Mouse (Mus musculus): ENCODE data around the gene Sema3g. TPM values are rescaled to one million over a fixed set of nuclear protein-coding genes. Genes with fewer than 3 reads are reported as not detected.
A peak's percentile ranks its signal among the peaks of the same experiment; 100 is the strongest.

Sema3g gene
- polyA plus RNA-seq, 1 experiment = 38.8 TPM

DNA sequence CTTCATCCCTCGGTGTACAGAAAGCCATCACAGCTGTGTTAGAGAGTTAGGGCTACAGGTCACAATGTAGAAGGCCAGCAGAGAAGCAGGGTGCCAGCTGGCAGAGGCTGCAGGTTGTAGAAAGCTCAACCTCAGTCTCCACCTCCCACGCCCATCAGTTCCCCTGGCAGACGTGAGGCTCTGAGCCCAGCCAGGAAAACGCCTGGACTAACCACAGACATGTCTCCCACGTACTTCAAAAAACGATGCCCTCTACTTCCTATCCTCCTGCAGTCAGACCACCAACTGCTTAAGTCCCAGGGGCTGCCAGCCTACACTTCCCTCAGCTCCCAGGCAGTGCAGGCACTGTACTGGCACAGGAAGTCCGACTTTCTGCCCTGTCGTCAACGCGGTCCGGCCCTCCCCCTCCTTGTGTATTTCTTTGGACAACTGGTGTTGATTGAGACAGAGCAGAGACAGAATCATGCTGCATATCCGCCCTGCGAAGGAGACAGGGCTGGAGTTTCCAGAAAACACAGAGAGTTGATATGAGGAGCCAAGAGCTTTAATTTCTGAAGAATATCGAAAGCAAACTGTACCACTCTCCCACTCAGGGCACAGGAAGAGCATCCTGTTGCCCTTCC is 22.7 kb upstream of the Sema3g start:
- peak; percentile 87 for DNase-seq
- WGBS = 35% methylated on average over 14 of the region's 14 CpGs

DNA sequence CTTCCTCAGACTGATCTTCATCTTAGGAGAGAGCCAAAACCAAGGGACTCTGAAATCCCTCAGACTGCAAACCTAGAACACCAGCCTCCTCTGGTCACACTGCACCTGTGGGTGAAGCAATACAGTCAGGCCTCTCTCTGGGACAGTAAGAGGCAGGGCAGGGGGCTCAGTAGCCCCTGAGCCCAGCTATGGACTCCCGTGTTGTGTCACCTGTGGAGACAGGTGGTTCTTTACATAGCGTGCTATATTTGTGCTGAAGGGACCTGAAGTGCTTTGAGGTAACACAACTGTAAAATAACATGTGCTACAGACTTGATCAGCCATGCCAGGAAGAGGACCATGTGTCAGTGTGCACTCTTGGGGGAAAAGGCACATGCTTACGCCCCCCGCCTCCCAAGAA is 22.1 kb upstream of the Sema3g start:
- H3K27me3 ChIP-seq (replicated peaks; ENCODE audit: control insufficient read depth, insufficient read depth, low read length) = no peaks in the 10 kb centered on the region
- no peak for TF ChIP-seq POLR2A (IDR thresholded peaks at IDR 0.05; ENCODE audit: low read depth, low read length)
- no peak for TF ChIP-seq CTCF (conservative IDR thresholded peaks at IDR 0.05; ENCODE audit: insufficient read depth, insufficient read length, low read depth, low read length)
- H3K36me3 ChIP-seq (ENCODE audit: control insufficient read depth, insufficient read depth, low read length) = peaks cover 4% of the 10 kb centered on the region; the same call in 1 of the 2 replicates
- H3K4me3 ChIP-seq (ENCODE audit: insufficient read depth, low read depth, low read length) = no peak overlapping the region
- 84% methylated on average over 4 of the region's 4 CpGs for WGBS
- no peak for DNase-seq
- peaks cover 7% of the 10 kb centered on the region; the same call in 1 of the 2 replicates for H3K4me1 ChIP-seq (ENCODE audit: control insufficient read depth, insufficient read depth, low read length)
- H3K27ac ChIP-seq (ENCODE audit: insufficient read depth, low read depth, low read length) = peak overlapping the region; percentile 65; the same call in 1 of the 2 replicates

More for the DNA sequence above, 22.7 kb upstream of the Sema3g start:
- peaks cover 2% of the 10 kb centered on the region; the same call in 1 of the 2 replicates for H3K36me3 ChIP-seq (ENCODE audit: control insufficient read depth, insufficient read depth, low read length)
- peaks cover 7% of the 10 kb centered on the region; the same call in 1 of the 2 replicates for H3K4me1 ChIP-seq (ENCODE audit: control insufficient read depth, insufficient read depth, low read length)
- TF ChIP-seq POLR2A (IDR thresholded peaks at IDR 0.05; ENCODE audit: low read depth, low read length) = no peak
- TF ChIP-seq CTCF (conservative IDR thresholded peaks at IDR 0.05; ENCODE audit: insufficient read depth, insufficient read length, low read depth, low read length) = no peak
- H3K27ac ChIP-seq (ENCODE audit: insufficient read depth, low read depth, low read length) = peak overlapping the region; percentile 65
- H3K4me3 ChIP-seq (ENCODE audit: insufficient read depth, low read depth, low read length) = no peak overlapping the region
- H3K27me3 ChIP-seq (replicated peaks; ENCODE audit: control insufficient read depth, insufficient read depth, low read length) = no peaks in the 10 kb centered on the region

DNA sequence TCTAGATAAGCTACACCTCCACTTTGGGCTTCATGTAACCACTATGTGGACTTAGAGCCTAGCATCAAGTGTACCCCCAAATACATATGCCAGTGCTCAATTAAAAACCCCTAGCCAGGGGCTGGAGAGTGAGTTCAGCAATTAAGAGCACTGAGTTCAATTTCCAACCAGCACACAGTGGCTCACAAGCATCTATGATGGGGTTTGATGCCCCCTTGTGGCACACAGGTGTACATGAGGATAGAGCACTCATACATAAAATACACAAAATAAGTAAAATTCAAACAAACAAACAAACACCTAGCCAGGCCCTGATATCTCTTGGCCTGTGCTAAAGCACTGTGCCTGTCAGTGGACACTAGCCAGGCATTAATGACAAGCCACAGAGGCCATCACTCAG is 21.7 kb upstream of the Sema3g start:
- TF ChIP-seq CTCF (conservative IDR thresholded peaks at IDR 0.05; ENCODE audit: insufficient read depth, insufficient read length, low read depth, low read length) (peak; percentile 66), POLR2A (IDR thresholded peaks at IDR 0.05; ENCODE audit: low read depth, low read length) (no peak)
- H3K4me1 ChIP-seq (ENCODE audit: control insufficient read depth, insufficient read depth, low read length) = peaks cover 7% of the 10 kb centered on the region; the same call in 1 of the 2 replicates
- H3K36me3 ChIP-seq (ENCODE audit: control insufficient read depth, insufficient read depth, low read length) = peaks cover 5% of the 10 kb centered on the region; the same call in 1 of the 2 replicates
- no peak overlapping the region for H3K4me3 ChIP-seq (ENCODE audit: insufficient read depth, low read depth, low read length)
- no peak overlapping the region for H3K27ac ChIP-seq (ENCODE audit: insufficient read depth, low read depth, low read length)
- DNase-seq = peak; percentile 63
- no peaks in the 10 kb centered on the region for H3K27me3 ChIP-seq (replicated peaks; ENCODE audit: control insufficient read depth, insufficient read depth, low read length)

DNA sequence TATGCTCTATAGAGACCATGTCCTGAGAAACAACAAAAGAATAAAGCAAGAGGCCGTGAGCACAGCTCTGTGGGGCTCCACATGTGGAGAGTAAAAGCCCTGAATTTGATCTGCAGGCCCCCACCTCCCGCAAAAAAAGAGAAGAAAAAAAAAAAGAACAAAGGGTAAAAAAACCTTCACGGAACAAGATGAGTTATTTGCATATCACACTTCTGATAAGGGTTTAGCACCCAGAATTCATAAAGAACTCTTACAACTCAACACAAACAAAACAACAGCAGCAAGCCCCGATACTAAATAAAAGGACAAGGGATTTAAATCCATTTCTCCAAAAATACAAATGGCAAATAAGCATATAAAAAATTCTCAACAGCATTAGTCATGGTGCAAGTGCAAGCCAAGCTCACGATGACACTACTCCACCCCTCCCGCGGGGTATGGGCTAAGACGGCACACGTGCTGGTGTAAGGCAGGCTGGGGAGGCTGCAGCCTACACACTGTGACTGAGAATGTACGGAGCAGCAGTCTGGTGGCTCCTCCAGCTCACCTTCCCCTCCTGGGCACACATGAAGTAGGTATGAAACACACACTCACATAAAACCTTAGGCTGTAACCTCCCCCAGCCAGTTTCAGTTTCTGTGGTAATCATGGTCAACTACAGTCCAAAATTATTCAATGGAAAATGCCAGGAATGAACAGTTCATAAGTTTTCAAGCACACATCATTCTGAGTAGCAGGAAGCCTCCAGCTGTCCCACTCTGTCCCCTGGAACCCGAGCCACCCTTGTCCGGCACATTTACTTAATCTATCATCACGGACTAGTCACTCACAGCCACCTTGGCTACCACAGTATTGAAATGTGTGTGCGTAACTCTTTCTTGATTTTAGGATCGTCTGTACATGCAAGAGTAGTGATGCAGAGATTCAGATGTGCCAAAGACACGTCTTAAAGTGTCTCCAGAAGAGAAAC is 19.8 kb upstream of the Sema3g start:
- H3K27me3 ChIP-seq (replicated peaks; ENCODE audit: control insufficient read depth, insufficient read depth, low read length) = no peaks in the 10 kb centered on the region
- peak overlapping the region; percentile 9; the same call in 1 of the 2 replicates for H3K4me3 ChIP-seq (ENCODE audit: insufficient read depth, low read depth, low read length)
- H3K4me1 ChIP-seq (ENCODE audit: control insufficient read depth, insufficient read depth, low read length) = peaks cover 7% of the 10 kb centered on the region; the same call in 1 of the 2 replicates
- TF ChIP-seq POLR2A (IDR thresholded peaks at IDR 0.05; ENCODE audit: low read depth, low read length) (no peak), CTCF (conservative IDR thresholded peaks at IDR 0.05; ENCODE audit: insufficient read depth, insufficient read length, low read depth, low read length) (no peak)
- peaks cover 9% of the 10 kb centered on the region for H3K36me3 ChIP-seq (ENCODE audit: control insufficient read depth, insufficient read depth, low read length)
- 36% methylated on average over 16 of the region's 16 CpGs for WGBS
- H3K27ac ChIP-seq (ENCODE audit: insufficient read depth, low read depth, low read length) = peak overlapping the region; percentile 71; the same call in 1 of the 2 replicates
- peak; percentile 43 for DNase-seq

DNA sequence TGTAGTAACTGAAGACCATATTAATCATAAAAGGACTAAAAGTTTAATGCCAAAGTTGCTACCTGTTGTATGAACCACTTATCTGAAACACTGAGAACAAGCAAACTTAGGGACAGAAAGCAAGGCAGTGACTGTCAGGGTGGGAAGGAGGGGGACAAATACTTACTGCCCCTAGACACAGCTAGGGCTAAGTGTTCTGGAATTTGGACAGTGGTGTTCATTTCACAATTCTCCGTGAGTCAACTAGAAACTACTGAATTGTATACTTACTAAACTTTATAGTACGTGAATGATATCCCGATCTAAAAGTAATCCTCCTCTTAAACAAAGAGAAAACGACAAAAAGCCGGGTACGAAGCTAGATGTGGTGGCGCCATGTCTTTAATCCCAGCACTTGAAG is 18.1 kb upstream of the Sema3g start:
- no peak overlapping the region for H3K27ac ChIP-seq (ENCODE audit: insufficient read depth, low read depth, low read length)
- 87% methylated on average over 7 of the region's 7 CpGs for WGBS
- H3K4me3 ChIP-seq (ENCODE audit: insufficient read depth, low read depth, low read length) = no peak overlapping the region
- DNase-seq = no peak
- peaks cover 9% of the 10 kb centered on the region; the same call in 1 of the 2 replicates for H3K4me1 ChIP-seq (ENCODE audit: control insufficient read depth, insufficient read depth, low read length)
- no peaks in the 10 kb centered on the region for H3K27me3 ChIP-seq (replicated peaks; ENCODE audit: control insufficient read depth, insufficient read depth, low read length)
- TF ChIP-seq POLR2A (IDR thresholded peaks at IDR 0.05; ENCODE audit: low read depth, low read length) = no peak
- TF ChIP-seq CTCF (conservative IDR thresholded peaks at IDR 0.05; ENCODE audit: insufficient read depth, insufficient read length, low read depth, low read length) = no peak
- peaks cover 15% of the 10 kb centered on the region for H3K36me3 ChIP-seq (ENCODE audit: control insufficient read depth, insufficient read depth, low read length)

DNA sequence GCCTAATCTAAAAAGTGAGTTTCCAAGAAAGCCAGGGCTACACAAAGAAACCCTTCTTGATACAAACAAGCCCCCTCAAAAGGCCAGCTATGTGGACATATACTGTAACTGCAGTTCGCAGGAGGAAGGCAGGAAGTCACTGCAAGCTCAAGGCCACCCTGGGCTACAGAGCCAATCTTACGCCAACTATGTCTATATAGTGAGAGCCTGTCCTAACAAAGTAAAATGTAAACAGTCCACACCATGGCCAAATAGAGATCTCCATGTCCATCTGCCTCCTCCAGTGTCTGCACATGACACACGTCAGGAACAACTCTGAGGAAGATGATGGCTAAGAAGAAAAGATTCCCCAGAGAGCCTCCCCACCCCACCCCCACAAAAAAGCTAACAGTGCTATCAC is 17.6 kb upstream of the Sema3g start:
- Histone ChIP-seq H3K27ac (ENCODE audit: insufficient read depth, low read depth, low read length) (no peak overlapping the region), H3K36me3 (ENCODE audit: control insufficient read depth, insufficient read depth, low read length) (peaks cover 15% of the 10 kb centered on the region), H3K4me3 (ENCODE audit: insufficient read depth, low read depth, low read length) (no peak overlapping the region), H3K27me3 (replicated peaks; ENCODE audit: control insufficient read depth, insufficient read depth, low read length) (no peaks in the 10 kb centered on the region), H3K4me1 (ENCODE audit: control insufficient read depth, insufficient read depth, low read length) (peaks cover 12% of the 10 kb centered on the region; the same call in 1 of the 2 replicates)
- 87% methylated on average over 3 of the region's 3 CpGs for WGBS
- TF ChIP-seq CTCF (conservative IDR thresholded peaks at IDR 0.05; ENCODE audit: insufficient read depth, insufficient read length, low read depth, low read length) (no peak), POLR2A (IDR thresholded peaks at IDR 0.05; ENCODE audit: low read depth, low read length) (no peak)
- no peak for DNase-seq
